Mouse (Mus musculus): ENCODE measurements at regions not wholly inside any gene's neighbourhood (a gene's known extent, or its start where the extent isn't known, plus 50 kb on each side); places are given as distances from the start of the nearest gene placed in this dataset.

GRCm38 (mm10) chrX:61652377-61652776 lies 56.9 kb upstream of the Ldoc1 start:
- no peak for DNase-seq

GRCm38 (mm10) chrX:61653077-61653476 lies 56.2 kb upstream of the Ldoc1 start:
- DNase-seq = peak; percentile 22

All from heart, postnatal 4 days (tissue).